Mouse (Mus musculus): ENCODE results near the gene Entpd7.

The Entpd7 gene

GRCm38 (mm10) chr19:43674730-43675524 lies 14.5 kb upstream of the Entpd7 start, which contains the start of gene Slc25a28:
Gene Slc25a28, minus strand, starts transcription at chr19:43674881.
- DNase-seq: peak; percentile 98 to 99

- peak in 1 of 2 experiments; percentile 62 for DNase-seq
These were observed 13.7 kb upstream of the Entpd7 start for GRCm38 (mm10) chr19:43675525-43676400.

GRCm38 (mm10) chr19:43678467-43679003 lies 10.9 kb upstream of the Entpd7 start:
- DNase-seq: no peak

- no peak for DNase-seq
These were observed 9.9 kb upstream of the Entpd7 start for GRCm38 (mm10) chr19:43679474-43679981.

- no peak for DNase-seq
These were observed 7.9 kb upstream of the Entpd7 start for GRCm38 (mm10) chr19:43681541-43681940.

GRCm38 (mm10) chr19:43692815-43693214 lies 3.3 kb downstream of the Entpd7 start:
- DNase-seq: no peak

GRCm38 (mm10) chr19:43695514-43695964 lies 6.1 kb downstream of the Entpd7 start:
- no peak for DNase-seq

- DNase-seq: no peak
These were observed 8.3 kb downstream of the Entpd7 start for GRCm38 (mm10) chr19:43697666-43698370.

- DNase-seq: no peak
These were observed 9.7 kb downstream of the Entpd7 start for GRCm38 (mm10) chr19:43699021-43699762.

GRCm38 (mm10) chr19:43699763-43700155 lies 10.3 kb downstream of the Entpd7 start:
- DNase-seq: no peak

GRCm38 (mm10) chr19:43704211-43704610 lies 14.7 kb downstream of the Entpd7 start:
- DNase-seq: no peak

GRCm38 (mm10) chr19:43704787-43705497 lies 15.5 kb downstream of the Entpd7 start:
- DNase-seq: no peak

- no peak for DNase-seq
These were observed 18.7 kb downstream of the Entpd7 start for GRCm38 (mm10) chr19:43708206-43708605.

- no peak for DNase-seq
These were observed 19.8 kb downstream of the Entpd7 start for GRCm38 (mm10) chr19:43709317-43709716.

GRCm38 (mm10) chr19:43711159-43711916 lies 21.9 kb downstream of the Entpd7 start:
- DNase-seq: peak; percentile 37 to 46

GRCm38 (mm10) chr19:43711971-43712370 lies 22.5 kb downstream of the Entpd7 start:
- DNase-seq: peak in 1 of 2 experiments; percentile 20

- no peak for DNase-seq
These were observed 30.6 kb downstream of the Entpd7 start for GRCm38 (mm10) chr19:43720061-43720460.

- DNase-seq: peak; percentile 72 to 80
These were observed 33.4 kb downstream of the Entpd7 start for GRCm38 (mm10) chr19:43722891-43723290.

GRCm38 (mm10) chr19:43723501-43723900 lies 34.0 kb downstream of the Entpd7 start:
- DNase-seq: no peak

- no peak for DNase-seq
These were observed 34.7 kb downstream of the Entpd7 start for GRCm38 (mm10) chr19:43724194-43724593.
